Mouse (Mus musculus): ENCODE results near the gene Mboat1. TPM values are rescaled to one million over a fixed set of nuclear protein-coding genes. Genes with fewer than 3 reads are reported as not detected.

Mboat1 gene
- polyA plus RNA-seq, 1 experiment from 2014 or later, result 98.7 TPM

DNA sequence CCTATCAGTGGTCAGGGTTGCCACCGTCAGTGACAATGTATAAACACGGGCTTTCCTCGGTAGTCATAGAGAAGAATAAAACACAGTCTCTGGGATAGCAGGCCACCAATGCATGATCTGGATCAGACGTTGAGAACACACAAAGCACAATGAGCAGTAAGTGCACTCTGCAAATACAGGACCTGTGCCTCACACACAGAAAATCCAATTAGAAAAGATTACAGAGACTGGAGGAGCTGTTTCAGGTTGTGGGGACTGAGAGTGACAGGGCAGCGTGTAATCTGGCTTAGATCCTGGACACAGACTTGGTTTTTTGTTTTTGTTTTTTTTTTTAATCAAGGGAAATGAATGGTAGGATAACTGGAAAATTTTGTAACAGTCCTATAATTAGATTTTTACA, 128.5 kb downstream of the Mboat1 start:
- ATAC-seq (ENCODE audit: low FRiP score, low TSS enrichment) (no peak), DNase-seq (ENCODE audit: low spot score) (no peak)
- no peaks in the 10 kb centered on the region for H3K9me3 ChIP-seq (ENCODE audit: control insufficient read depth, low read length)
- 61% methylated on average over 5 of the region's 5 CpGs for WGBS
- TF ChIP-seq CTCF (IDR thresholded peaks at IDR 0.05; ENCODE audit: low read depth), result no peak
- TF ChIP-seq EP300 (optimal IDR thresholded peaks at IDR 0.05), result no peak
- H3K27ac ChIP-seq (replicated peaks), result no peak overlapping the region
- no peak overlapping the region for H3K4me3 ChIP-seq (ENCODE audit: low read depth, low read length)
- H3K9ac ChIP-seq (ENCODE audit: low read length), result no peak overlapping the region
- no peaks in the 10 kb centered on the region for H3K4me1 ChIP-seq (replicated peaks; ENCODE audit: control insufficient read depth, insufficient read depth)
- H3K27me3 ChIP-seq (ENCODE audit: control insufficient read depth, insufficient read depth, low read length), result no peaks in the 10 kb centered on the region
- no peaks in the 10 kb centered on the region for H3K36me3 ChIP-seq (ENCODE audit: control insufficient read depth, insufficient read depth, low read length)
- H3K4me2 ChIP-seq (replicated peaks; ENCODE audit: low read depth), result no peak overlapping the region

DNA sequence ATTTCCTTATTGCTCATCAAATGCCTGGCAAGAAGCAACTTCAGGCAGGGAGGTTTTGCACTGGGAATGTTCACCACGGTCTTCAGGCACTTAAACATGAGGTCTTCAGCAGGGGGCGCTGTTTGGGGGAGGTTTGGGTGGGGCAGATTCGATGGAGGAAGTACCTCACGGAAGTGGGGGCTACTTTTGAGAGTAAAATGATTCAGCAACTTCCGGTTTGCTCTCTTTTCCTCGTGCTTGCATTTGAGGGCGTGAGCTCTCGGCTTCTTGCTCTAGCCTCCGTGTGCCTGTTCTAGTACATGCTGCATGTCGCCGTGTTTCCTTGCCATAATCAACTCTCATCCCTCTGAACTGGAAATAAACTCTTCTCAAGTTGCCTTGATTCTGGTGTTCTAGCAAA, 129.7 kb downstream of the Mboat1 start:
- no peaks in the 10 kb centered on the region for H3K4me1 ChIP-seq (replicated peaks; ENCODE audit: control insufficient read depth, insufficient read depth)
- H3K9me3 ChIP-seq (ENCODE audit: control insufficient read depth, low read length), result no peaks in the 10 kb centered on the region
- no peaks in the 10 kb centered on the region for H3K36me3 ChIP-seq (ENCODE audit: control insufficient read depth, insufficient read depth, low read length)
- H3K4me2 ChIP-seq (replicated peaks; ENCODE audit: low read depth), result no peak overlapping the region
- DNase-seq (ENCODE audit: low spot score) (no peak), ATAC-seq (ENCODE audit: low FRiP score, low TSS enrichment) (no peak)
- no peak overlapping the region for H3K4me3 ChIP-seq (ENCODE audit: low read depth, low read length)
- 0 out of 2 replicates have a peak, but pooled peaks have one; percentile 4 for TF ChIP-seq CTCF (IDR thresholded peaks at IDR 0.05; ENCODE audit: low read depth)
- TF ChIP-seq EP300 (optimal IDR thresholded peaks at IDR 0.05), result no peak
- no peaks in the 10 kb centered on the region for H3K27me3 ChIP-seq (ENCODE audit: control insufficient read depth, insufficient read depth, low read length)
- H3K9ac ChIP-seq (ENCODE audit: low read length), result no peak overlapping the region
- 88% methylated on average over 11 of the region's 11 CpGs for WGBS
- no peak overlapping the region for H3K27ac ChIP-seq (replicated peaks)

DNA sequence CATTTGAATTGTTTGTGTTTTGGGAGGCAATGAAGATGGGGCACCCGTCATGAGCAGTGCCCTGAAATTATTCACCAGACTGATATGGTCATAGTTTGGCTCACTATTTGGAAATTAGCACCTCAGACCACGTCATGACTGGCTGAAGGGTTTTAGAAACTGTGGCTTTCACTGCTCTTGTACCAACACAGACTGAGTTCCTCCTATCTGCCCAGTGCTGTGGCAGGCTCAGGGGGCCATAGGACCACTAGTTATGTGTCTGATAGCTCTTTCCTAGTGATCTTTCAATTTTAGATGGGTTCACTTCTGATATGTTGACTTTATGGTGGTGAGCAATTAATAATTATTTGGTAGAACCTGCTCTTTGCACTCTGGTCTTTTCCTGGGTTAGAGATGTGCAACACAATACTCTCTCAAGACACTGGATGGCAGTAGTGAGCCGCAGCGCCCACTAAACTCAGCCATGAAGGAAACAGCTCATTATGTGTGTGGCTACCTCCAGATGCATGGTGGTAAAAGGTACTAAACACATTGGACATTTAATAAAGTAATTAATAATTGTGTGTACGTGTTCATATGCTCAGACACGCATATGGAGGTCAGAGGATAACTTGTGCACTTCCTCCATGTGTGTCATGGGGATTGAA, 135.9 kb downstream of the Mboat1 start:
- WGBS, result 16% methylated on average over 6 of the region's 6 CpGs
- no peaks in the 10 kb centered on the region for H3K9me3 ChIP-seq (ENCODE audit: control insufficient read depth, low read length)
- H3K27me3 ChIP-seq (ENCODE audit: control insufficient read depth, insufficient read depth, low read length), result no peaks in the 10 kb centered on the region
- H3K36me3 ChIP-seq (ENCODE audit: control insufficient read depth, insufficient read depth, low read length), result no peaks in the 10 kb centered on the region
- no peak overlapping the region for H3K4me3 ChIP-seq (ENCODE audit: low read depth, low read length)
- H3K4me1 ChIP-seq (replicated peaks; ENCODE audit: control insufficient read depth, insufficient read depth), result no peaks in the 10 kb centered on the region
- TF ChIP-seq CTCF (IDR thresholded peaks at IDR 0.05; ENCODE audit: low read depth) (peak; percentile 98), EP300 (optimal IDR thresholded peaks at IDR 0.05) (no peak)
- H3K9ac ChIP-seq (ENCODE audit: low read length), result no peak overlapping the region
- DNase-seq (ENCODE audit: low spot score), result peak; percentile 61
- H3K4me2 ChIP-seq (replicated peaks; ENCODE audit: low read depth), result no peak overlapping the region
- no peak overlapping the region for H3K27ac ChIP-seq (replicated peaks)
- ATAC-seq (ENCODE audit: low FRiP score, low TSS enrichment), result peak; percentile 71

Other genes with a start within 250 kb of the Mboat1 start
- 2.5 and 2.6 TPM in 2 replicates for gene E2f3, start 150.4 kb upstream of the Mboat1 start, polyA plus RNA-seq (2015; fragmentation: Nextera tagmentation; extraction: Ambion mirVana)
- 1.6 and 2.6 TPM in 2 replicates for gene Agtr1a, start 200.0 kb downstream of the Mboat1 start, polyA plus RNA-seq (2015; fragmentation: Nextera tagmentation; extraction: Ambion mirVana)